Mouse (Mus musculus): ENCODE data around the gene Pnkd.

The Pnkd gene

GRCm38 (mm10) chr1:74361812-74362211, 77.1 kb downstream of the Pnkd start, which contains the start of gene Catip:
Gene Catip (plus strand): TSS chr1:74362108.
- peak; percentile 51 for DNase-seq (ENCODE audit: low spot score)

- no peak for DNase-seq (ENCODE audit: low spot score)
Observed at GRCm38 (mm10) chr1:74362325-74363229, 77.8 kb downstream of the Pnkd start.

GRCm38 (mm10) chr1:74363437-74363836, 78.7 kb downstream of the Pnkd start:
- DNase-seq (ENCODE audit: low spot score): no peak

- DNase-seq (ENCODE audit: low spot score): no peak
Observed at GRCm38 (mm10) chr1:74364270-74364669, 79.5 kb downstream of the Pnkd start.

- DNase-seq (ENCODE audit: low spot score): peak; percentile 68
Observed at GRCm38 (mm10) chr1:74367886-74368645, 83.3 kb downstream of the Pnkd start.

- no peak for DNase-seq (ENCODE audit: low spot score)
Observed at GRCm38 (mm10) chr1:74370040-74370439, 85.3 kb downstream of the Pnkd start.

- no peak for DNase-seq (ENCODE audit: low spot score)
Observed at GRCm38 (mm10) chr1:74373372-74373771, 88.6 kb downstream of the Pnkd start.

GRCm38 (mm10) chr1:74374980-74375379, 90.2 kb downstream of the Pnkd start, which contains the start of gene Slc11a1:
Gene Slc11a1 (plus strand): TSS chr1:74375195.
- no peak for DNase-seq (ENCODE audit: low spot score)

GRCm38 (mm10) chr1:74375561-74375960, 90.8 kb downstream of the Pnkd start:
- no peak for DNase-seq (ENCODE audit: low spot score)

- no peak for DNase-seq (ENCODE audit: low spot score)
Observed at GRCm38 (mm10) chr1:74376396-74376795, 91.7 kb downstream of the Pnkd start.

- DNase-seq (ENCODE audit: low spot score): no peak
Observed at GRCm38 (mm10) chr1:74379058-74379504, 94.4 kb downstream of the Pnkd start.

GRCm38 (mm10) chr1:74380484-74380883, 95.8 kb downstream of the Pnkd start:
- DNase-seq (ENCODE audit: low spot score): no peak

GRCm38 (mm10) chr1:74381588-74382021, 96.9 kb downstream of the Pnkd start:
- DNase-seq (ENCODE audit: low spot score): no peak

- DNase-seq (ENCODE audit: low spot score): no peak
Observed at GRCm38 (mm10) chr1:74383385-74383784, 98.7 kb downstream of the Pnkd start.

- DNase-seq (ENCODE audit: low spot score): no peak
Observed at GRCm38 (mm10) chr1:74384525-74384924, 99.8 kb downstream of the Pnkd start.

GRCm38 (mm10) chr1:74385064-74385463, 100.3 kb downstream of the Pnkd start:
- no peak for DNase-seq (ENCODE audit: low spot score)

GRCm38 (mm10) chr1:74385531-74385930, 100.8 kb downstream of the Pnkd start:
- DNase-seq (ENCODE audit: low spot score): no peak

- no peak for DNase-seq (ENCODE audit: low spot score)
Observed at GRCm38 (mm10) chr1:74386363-74386713, 101.6 kb downstream of the Pnkd start.

- peak; percentile 94 for DNase-seq (ENCODE audit: low spot score)
Observed at GRCm38 (mm10) chr1:74386714-74387385, 102.1 kb downstream of the Pnkd start.

- no peak for DNase-seq (ENCODE audit: low spot score)
Observed at GRCm38 (mm10) chr1:74387386-74387988, 102.8 kb downstream of the Pnkd start.

GRCm38 (mm10) chr1:74388398-74388920, 103.7 kb downstream of the Pnkd start:
- no peak for DNase-seq (ENCODE audit: low spot score)

Data from ovary, postnatal 36 days (tissue).